Mouse (Mus musculus) liver, embryonic 14.5 days (tissue): ENCODE measurements around the gene Rplp0.

ENCODE experiments used
- CTCF ChIP-seq: IDR thresholded peaks from 2 replicates; pipeline ENCODE4 v1.5.1; 2016; ENCODE audit warnings: antibody characterized with exemption, low read depth, control low read depth
- EP300 ChIP-seq: IDR thresholded peaks from 2 replicates; pipeline ENCODE4 v1.6.1; 2016; ENCODE audit warnings: antibody characterized with exemption, low read depth

GRCm38 (mm10) chr5:115525943-115526342 lies 33.3 kb upstream of the Rplp0 start:
- no peak for TF ChIP-seq CTCF
- TF ChIP-seq EP300 = no peak
